Mouse (Mus musculus) bone marrow, adult 2 months (tissue): ENCODE data around the gene Taar1.

Experiments
- CTCF ChIP-seq: fragments of 200-500 bp; IDR thresholded peaks from 2 replicates; pipeline ENCODE4 v1.5.1; 2011; ENCODE audit warnings: low read length, control low read depth; ENCODE audit not compliant: control insufficient read depth, insufficient read depth
- POLR2A ChIP-seq: fragments of 200-500 bp; IDR thresholded peaks from 2 replicates; pipeline ENCODE4 v1.6.1; 2011; ENCODE audit warnings: low read depth, mild to moderate bottlenecking, control low read depth, low read length, borderline replicate concordance; ENCODE audit not compliant: control insufficient read depth

- TF ChIP-seq CTCF (no peak), POLR2A (no peak)
Observed at GRCm38 (mm10) chr10:23948026-23948425, 27.9 kb downstream of the Taar1 start.
